Mouse (Mus musculus): ENCODE results near the gene Gm10337.
A peak's percentile ranks its signal among the peaks of the same experiment; 100 is the strongest.

DNA sequence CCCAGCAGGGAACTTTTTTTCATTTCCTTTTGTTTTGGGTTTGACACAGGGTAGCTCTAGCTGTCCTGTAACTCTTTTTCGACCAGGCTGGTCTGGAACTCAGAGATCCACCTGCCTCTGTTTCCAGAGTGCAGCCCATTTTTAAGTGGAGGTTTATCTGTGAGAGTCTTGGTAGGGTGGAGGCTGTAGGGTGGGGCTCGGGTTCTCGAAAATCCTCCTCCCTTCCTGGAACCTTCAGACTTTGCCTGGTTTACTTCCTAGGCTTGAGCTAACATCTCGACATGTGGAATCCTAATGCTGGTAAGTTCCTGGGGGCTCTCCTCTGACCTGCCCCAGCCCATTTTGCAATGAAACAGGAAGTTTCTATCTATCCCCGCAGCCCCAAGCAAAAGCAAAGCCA lies 43.7 kb upstream of the Gm10337 start:
- no peak for TF ChIP-seq ZKSCAN1 (IDR thresholded peaks at IDR 0.05; ENCODE audit: low read depth, low read length)
- TF ChIP-seq POLR2A (IDR thresholded peaks at IDR 0.05; ENCODE audit: control insufficient read depth in 1 of 2, insufficient read depth in 1 of 2, low read depth in 1 of 2, low read length in 2 of 2, poor library complexity in 1 of 2), result no peak
- TF ChIP-seq JUND (IDR thresholded peaks at IDR 0.05; ENCODE audit: low read depth, low read length), result no peak
- TF ChIP-seq TAL1 (IDR thresholded peaks at IDR 0.05; ENCODE audit: low read length), result no peak
- no peak for TF ChIP-seq CTCF (IDR thresholded peaks at IDR 0.05 in 2 of 3, conservative IDR thresholded peaks at IDR 0.05 in 1 of 3; ENCODE audit: control insufficient read depth in 1 of 3, insufficient read depth in 1 of 3, low read depth in 2 of 3, low read length in 3 of 3, poor library complexity in 1 of 3, severe bottlenecking in 1 of 3)
- no peak for TF ChIP-seq E2F4 (IDR thresholded peaks at IDR 0.05; ENCODE audit: borderline replicate concordance, low read depth, low read length)
- TF ChIP-seq RCOR1 (IDR thresholded peaks at IDR 0.05; ENCODE audit: low read depth, low read length), result 0 out of 2 replicates have a peak, but pooled peaks have one; percentile 44
- TF ChIP-seq MYB (IDR thresholded peaks at IDR 0.05; ENCODE audit: low read depth, low read length), result no peak

Data from MEL (cell line).